Mouse (Mus musculus): ENCODE data around the gene Pop5.

Pop5 gene

DNA sequence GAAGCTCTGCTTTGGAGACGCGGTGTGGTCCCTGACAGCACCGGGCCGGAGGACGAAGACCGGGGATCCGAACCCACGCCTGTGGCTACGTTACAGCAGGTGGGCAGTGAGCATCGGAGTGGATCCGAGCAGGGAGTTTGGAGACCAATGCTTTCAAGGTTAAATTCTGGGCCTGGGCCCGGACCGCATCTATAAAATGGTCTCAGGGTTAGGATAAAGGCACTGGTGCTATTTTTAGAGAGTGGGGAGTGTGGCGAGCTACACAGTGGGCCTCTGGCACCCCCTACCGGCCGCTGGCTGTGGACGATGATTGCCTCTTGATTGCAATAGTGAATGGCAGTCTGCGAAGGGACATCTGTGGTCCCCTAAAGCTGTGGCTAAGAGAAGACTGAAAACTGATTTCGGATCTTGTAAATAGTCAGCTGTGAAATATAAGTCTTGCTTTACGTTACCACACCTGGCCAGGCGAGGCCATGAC is at the start of gene Pop5:
TSS of gene Pop5 (plus strand) at position 51 of the 478 bp plus-strand sequence.
- in situ Hi-C loops (cut with MboI, MseI): loop anchor here (5.0 kb wide), 3 partner anchors 69 to 259 kb away; no protein-coding TSS in a partner anchor

DNA sequence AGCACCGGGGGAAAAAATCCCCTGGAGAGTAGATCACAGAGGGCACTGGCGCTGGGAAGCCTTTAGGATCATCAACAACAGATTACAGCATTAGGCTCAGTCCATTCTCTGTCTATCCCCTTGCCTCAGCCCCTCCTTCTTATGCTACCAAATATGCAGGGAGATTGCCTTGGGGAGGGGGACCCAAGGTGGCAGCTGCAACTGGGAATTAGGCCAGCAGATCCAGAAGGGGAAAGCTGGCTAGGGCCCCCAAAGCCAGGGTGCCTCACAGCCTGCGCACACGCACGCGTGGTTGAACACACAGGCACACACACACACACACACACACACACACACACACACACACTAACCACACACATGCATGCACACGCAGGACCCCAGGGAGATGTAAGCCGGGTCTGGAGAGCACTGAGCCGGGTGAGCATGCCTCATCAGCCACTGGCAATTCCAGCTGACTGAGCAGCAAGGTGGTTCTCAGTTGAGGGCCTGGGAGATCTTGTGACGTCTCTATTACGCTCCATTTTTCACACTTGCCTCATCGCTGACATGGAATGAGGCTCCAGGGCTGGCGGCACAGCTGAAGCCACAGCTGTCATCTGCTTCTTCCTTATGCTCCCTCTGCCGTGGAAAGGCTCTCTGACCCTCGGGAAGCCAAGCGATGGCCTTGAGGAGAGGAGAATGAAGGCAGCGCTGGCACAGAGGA is 49.1 kb upstream of the Pop5 start:
- in situ Hi-C loops (cut with MboI, MseI): loop anchor here (5.0 kb wide), 1 partner anchor 46 kb away; no protein-coding TSS in a partner anchor

DNA sequence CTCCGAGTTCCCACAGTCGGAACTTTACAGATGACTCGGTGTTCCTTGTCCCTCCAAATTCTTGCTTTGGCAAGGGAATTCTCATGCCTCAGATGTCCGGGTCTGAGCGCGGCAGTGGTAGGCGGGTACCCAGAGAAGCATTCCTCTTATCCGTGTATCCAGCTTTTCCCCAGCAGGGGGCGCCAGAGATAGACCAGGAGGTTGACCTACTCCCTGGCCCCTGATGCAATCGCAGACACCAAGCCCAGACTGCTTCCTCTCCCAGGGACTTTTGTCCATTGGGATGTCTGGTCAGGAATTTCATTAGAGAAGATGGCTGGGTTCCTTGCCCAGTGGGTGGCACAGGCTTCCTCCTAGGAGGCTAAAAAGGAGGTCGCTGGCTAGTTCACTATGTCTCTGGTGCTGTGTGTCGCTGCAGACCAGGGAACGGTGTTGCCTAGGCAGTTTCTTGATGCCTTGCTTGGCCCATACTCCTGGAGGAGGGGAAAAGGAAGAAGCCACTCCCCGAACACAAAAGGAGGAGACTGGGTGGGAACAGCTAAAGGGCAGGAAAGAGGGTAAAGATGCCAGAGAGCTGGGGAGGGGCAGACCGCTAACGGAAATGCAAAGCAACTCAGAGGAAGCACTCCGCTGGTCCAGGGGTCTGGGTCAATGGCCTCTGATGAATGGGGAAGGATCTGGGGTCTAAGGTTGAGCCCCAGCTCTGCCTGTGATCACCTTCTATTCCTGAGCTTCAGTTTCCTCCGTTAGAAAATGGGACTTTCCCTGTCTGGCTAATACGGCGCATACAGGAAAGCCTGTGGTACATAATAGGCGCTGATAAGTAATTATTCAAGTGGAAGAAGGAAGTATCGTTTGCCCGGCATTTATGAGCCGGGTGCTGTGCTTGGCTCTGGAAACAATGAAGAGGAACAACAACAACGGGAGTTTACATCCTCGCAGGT is 48.2 kb upstream of the Pop5 start:
- in situ Hi-C loops (cut with MboI, MseI): loop anchor here (5.0 kb wide), 1 partner anchor 45 kb away; no protein-coding TSS in a partner anchor

DNA sequence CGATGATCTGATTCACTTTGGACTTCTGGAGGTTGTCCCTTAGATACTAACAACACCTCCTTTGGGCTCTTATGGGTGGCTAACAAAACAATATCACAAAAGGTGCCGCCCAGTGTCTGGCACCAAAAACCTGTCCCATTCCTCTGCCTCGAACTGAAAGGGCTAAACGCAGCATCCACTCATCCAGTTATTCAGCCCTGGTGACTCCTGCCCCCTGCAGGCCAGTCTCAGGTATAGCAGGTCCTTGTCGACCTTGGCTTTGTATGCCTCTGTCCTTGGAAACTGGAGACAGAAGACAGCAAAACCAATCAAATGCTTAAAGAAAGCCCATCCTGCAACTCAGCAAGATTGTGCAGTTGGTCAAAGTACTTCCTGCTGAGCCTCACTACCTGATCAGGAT is 46.8 kb upstream of the Pop5 start:
- in situ Hi-C loops (cut with MboI, MseI): loop anchor here (5.0 kb wide), 1 partner anchor 43 kb away; no protein-coding TSS in a partner anchor

DNA sequence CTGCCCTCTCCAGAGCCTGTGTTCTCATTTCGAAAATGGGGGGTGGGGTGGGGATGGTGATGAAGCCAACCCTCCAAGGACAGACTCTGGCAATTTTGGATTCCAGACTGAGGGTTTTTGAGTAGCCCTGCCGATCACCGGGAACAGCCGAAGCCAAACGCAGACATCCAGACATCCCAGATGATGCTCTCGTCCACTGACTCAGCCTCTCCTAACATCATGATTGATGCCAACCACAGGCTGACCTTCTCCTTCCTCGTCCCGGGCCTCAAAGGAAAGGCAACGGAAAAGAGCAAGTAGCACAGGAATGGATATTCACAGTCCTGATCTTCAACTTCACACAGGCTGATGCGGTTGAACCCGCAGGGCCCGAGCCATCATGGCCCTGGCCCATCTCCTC is 45.6 kb upstream of the Pop5 start:
- in situ Hi-C loops (cut with MboI, MseI): no loop called here

DNA sequence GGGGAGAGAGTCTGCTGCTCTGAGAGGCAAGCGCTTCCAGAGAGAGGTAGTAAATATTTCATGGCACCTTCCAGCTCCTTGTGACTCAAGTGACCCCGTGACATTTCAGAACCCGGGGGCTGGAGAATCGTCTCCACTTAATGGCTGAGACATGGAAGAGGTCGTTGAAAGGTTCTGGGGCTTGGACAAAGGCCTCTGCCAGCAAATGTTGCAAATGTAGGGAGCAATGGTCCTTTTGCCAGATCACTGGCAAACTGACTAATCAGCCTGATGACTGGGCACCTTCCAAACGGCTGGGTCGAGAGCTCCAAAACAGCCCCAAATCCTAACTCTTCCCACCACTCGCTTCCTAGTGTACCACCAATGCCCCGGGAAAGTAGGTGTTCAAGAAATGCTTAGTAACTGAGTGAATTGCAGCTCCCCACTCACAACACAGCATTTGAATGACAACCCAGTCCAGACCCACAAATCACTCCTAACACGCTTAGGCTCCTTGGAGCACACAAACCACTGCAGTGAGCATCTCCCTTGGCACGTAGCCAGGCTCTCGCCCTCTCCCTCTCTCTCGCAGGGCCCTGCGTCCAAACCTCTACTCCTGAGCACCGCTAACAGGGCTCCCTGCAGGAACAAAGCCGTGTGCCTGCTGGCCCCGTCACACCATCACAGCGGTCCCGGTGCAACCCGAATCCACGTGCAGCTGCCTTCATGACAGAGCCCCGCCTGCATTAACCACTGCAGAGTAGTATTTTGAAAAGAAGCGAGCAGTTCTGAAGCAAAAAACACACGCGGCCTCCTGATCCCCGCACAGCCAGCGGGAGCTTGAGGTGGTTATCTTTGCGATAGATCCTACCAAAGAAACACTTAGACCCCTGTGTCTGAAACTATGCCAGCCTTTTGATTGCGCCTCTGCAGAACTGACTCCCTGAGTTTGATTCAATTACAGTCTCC is 43.5 kb upstream of the Pop5 start:
- in situ Hi-C loops (cut with MboI, MseI): no loop called here

DNA sequence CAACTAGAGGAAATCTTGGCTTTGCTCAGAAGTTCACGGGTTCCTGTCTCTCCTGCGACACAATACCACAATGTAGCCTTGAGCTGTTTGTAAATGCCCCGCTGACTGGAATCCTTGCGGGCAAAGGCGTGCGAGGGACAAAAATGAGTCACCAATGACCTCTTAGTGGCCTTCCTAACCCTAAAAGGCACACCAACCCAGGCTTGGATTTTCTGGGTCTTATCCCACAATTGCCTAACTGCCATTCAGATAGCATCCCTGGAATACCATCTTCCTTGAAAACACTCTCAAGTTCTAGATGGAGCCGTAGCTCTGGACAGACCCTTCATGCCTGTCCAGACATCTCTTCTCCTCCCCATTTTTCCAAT is 42.8 kb upstream of the Pop5 start:
- in situ Hi-C loops (cut with MboI, MseI): no loop called here

DNA sequence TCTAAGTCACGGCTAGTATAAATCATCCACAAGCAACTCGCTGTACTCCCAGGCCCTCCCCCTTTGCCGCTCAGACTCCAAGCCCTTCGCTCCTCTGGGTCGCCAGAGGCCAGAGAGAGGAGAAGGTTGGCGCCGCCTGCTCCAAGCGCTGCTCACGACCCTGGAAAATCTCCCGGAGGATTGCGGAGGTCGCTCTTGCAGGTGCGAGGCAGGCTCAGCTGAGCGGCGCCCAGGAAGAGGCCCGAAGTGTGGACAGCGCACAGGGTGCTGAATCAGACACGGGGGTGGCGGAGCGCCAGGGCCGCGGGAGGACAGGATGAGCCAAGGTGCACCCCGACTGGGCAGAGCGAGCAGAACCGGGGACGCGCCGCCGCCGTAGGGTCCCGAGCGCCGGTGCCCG is 42.4 kb upstream of the Pop5 start:
- in situ Hi-C loops (cut with MboI, MseI): no loop called here

DNA sequence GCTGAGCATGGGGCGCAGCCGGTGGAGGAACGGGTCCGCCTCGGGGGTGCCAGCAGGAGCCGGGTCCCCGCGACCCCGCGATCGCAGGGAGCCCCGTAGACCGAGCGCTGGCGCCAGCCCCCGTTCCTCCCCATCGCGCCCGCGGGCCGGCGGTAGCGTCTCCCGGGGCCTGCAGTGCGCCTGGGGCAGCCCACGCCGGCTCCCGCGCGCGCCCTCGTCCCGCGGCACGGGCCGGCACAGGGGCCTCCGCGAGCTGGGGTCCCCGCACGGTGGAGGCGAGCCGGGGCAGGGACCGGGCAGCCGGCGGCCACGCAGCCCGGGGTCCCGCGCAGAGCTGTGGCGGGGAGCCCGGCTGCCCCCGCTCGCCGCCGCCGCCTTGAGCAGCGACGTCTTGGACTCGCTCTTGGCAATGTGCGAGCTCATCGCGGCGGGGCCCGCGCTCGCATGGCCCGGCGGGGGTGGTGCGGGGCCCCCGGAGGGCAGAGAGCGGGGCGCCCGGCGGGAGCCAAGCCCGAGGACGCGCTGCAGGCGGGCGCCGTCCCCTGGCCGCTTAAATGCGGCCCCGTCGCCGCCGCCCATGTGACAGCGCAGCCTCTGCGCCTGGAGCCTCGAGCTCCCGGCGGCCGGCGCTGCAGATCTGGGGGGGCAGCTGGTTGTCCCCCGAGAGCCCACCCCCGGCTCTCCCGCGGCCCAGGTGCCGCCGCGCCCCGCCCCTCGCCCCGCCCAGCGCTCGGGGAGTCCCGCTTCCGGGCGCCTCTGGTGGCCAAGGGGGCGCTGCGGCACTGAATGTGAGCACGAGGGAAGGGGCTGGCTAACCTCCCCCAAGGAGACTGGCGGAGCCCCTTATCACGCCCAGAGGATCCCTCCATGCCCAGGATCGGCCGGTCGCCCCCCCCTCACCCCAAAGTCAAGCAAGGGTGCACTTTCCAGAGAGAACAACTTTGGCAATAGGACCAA is 41.7 kb upstream of the Pop5 start, which contains the start of gene Cabp1:
TSS of gene Cabp1 (minus strand) at position 713 of the 957 bp plus-strand sequence.
- in situ Hi-C loops (cut with MboI, MseI): no loop called here

DNA sequence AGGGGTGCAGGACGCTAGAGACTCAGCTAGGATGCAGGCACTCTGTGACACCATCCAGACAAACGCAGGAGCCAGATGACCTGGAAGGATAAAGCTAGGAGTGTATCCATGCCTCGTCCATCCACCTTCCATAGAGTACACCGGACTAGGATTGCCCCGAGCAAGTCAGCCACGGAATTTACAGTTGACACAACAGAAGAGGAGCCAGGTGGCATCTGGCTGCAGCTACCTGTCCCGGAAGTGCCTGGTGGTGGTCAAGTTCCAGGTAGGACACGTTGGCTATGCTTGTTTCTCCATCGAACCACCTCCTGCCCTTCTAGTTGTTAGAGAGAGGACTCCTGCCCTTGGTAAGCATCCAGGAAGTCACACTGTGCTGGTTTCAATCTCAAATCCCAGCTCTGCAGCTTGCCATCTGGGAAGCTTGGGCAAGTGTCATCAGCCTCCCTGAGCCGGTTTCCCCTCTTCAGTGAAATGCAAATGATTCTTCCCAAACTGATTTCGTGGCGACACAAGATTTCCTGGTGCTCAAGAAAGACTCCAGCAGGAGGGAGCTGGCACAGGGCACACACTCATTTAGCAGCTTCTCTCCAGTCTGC is 40.9 kb upstream of the Pop5 start:
- in situ Hi-C loops (cut with MboI, MseI): no loop called here

DNA sequence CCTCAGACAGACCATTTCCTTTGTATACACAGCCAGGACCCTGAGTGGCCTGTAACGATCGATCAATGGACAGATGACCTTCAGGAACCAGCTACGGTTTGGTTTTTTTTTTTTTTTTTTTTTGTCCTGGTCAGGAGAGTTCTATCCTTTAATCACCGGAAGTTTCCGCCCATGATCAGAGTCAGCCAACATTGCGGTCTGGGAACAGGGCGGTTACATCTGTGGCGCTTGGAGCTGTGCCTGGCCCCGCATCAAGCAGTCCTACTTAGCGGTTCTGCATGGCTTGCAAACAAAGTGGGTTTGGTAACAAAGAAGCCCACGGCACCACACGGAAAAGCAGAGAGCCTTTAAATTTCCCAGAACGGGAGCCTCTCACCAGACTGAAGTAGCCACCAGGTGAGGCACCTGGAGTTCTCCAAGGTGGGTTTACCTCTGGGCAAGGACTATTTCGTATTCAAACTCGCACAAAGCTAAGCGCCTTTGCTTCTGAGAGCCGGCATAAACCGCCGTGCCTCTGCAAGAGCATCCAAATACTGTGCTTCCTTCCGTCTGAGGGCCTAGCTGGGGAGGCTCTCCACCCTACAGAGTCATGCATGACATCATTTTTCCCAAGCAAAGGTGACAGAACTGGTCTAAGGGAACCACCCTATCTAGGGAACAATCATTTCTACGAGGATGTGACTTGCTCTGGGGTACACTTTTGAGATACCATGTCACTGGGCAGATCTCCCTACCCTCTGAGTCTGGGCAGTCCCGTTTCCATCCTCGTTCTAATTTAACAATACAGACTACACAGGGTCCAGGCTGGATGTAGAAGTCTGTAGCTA is 31.7 kb upstream of the Pop5 start:
- in situ Hi-C loops (cut with MboI, MseI): no loop called here

DNA sequence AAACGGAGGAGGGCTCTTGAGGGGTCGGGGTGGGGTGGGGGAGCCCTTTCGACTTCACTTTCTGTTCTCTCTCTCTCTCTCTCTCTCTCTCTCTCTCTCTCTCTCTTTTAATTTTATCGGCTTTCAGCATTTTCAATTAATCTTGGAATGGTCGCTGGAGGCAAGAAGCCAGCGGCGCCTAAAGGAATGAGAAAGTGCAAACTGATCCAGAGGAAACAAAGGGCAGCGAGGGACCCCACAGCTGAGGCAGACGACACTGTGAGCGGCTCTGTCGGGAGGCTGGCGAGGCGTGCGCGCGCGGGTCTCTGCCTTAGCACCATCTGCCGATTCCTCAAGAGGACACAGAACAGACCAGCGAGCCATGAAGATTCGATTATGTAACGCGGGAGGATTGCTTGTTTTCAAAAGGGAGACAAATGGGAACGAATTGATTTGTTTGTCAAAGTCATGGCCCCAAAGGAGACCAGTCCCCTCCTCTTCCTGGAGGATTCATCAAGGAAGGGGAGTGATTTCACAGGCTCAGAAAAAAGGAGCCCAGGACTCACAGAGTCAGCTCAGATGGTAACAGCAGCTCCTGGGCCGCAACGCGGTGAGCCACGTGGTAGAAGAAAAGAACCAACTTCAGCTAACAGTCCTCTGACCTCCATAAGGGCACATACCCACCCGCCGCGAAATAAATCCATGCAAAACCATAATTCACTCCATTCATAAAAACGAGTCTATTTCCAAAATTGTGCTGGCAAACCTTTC is 30.9 kb upstream of the Pop5 start:
- in situ Hi-C loops (cut with MboI, MseI): no loop called here

DNA sequence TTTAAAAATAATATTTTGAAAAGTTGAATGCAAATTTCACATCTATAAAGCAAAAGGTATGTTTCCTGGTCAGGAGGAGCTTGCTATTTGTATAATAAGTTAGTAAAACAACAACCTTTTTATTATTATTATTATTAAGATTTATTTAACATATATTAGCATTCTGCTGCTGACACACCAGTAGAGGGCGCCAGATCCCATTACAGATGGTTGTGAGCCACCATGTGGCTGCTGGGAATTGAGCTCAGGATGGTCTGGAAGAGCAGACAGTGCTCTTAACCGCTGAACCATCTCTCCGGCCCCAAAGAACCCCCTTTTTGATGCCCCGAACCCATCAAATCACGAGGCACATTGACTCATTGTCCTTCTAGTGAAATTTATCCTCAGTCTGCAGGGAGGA is 28.4 kb upstream of the Pop5 start:
- in situ Hi-C loops (cut with MboI, MseI): no loop called here

DNA sequence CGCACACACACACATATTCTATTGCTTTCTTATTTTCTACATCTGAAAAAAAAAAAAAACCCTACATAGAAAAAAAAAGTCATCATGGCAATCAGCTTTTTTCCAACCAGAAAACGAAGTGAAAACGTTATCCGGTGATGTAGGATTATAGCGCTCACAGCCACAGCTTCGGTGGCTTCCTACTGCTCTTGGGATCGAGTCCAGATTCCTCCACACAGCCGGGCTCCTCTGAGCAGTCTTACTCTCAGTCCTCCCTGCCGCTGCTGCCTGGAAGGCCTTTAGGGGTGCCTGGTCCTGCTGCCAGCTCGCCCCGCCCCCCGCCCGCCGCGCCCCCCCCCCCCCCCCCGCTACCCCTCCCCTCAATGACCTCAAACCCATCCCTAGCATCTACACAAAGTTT is 27.7 kb upstream of the Pop5 start:
- in situ Hi-C loops (cut with MboI, MseI): no loop called here

DNA sequence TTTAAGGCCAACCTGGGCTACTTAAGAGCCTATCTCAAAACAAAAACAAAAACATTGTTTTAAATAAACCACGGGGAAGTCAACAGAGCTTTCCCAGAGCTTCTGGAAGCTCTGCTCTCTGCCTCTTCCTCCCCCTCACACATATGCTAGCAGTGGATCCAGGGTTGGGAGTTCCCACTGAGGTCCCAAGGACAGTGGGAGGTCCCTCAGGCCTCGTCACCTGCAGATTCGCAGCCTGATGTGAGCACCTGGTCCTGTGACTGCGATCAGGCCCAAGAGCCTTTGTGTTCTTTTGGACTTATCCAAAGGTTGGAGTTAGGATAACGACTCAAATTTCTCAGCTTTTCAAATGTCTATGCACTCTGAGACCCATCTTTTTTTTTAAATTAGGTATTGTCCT is 27.0 kb upstream of the Pop5 start:
- in situ Hi-C loops (cut with MboI, MseI): no loop called here

DNA sequence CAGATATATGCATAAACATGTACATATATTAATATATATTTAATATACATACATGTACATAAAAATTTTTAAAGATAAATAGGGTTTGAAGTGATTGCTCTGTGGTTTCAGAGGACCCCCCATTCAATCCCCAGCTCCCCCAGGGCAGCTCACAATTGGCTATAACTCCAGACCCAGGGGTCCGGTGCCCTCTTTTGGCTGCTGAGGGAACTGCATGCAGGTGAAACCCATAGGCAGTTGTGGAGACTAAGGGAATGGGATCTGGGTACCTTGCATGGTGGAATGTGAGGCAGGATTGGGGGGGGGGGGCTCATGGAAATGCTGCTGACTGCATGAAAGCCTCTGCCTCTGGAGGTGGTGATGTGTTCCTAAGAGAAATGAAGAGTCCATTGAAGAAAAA is 25.3 kb upstream of the Pop5 start:
- in situ Hi-C loops (cut with MboI, MseI): no loop called here

DNA sequence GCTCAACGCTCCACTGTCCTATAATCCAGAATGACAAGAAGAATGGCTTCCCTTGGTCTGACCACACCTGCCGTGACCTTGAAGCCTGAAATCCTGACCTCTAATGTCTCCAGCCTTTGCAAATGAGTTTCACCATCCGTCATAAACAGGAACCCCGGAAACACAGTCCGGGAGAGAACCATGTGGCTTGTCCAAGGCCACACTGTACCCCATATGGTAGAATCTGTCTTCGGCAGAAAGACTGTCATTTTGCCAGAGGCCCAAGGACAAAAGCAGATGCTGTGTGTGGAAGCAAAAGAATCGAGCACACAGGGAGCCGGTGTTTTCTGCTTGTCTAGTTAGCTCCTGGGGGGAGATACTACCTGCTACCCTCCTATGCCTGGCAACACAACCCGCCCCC is 23.2 kb upstream of the Pop5 start:
- in situ Hi-C loops (cut with MboI, MseI): no loop called here

DNA sequence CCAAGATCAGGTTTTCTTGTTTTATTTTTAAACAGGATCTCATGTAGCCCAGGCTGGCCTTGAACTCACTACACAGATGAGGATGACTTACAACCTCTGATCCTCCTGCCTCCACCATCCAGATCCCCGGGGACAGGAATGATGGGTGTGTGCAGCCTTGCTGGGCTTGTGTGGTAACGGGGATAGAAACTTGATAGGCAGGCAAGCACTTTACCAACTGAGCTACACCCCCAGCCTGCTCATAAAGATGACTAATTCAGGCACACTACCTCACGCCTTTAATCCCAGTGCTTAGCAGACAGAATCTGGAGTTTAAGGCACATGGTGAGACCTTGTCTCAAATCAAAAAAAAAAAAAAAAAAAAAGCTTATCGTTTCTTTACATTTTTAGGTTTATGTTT is 22.8 kb upstream of the Pop5 start:
- in situ Hi-C loops (cut with MboI, MseI): no loop called here
